Mouse (Mus musculus) lung, embryonic 14.5 days (tissue): ENCODE results near the gene Irf1. TPM values are rescaled to one million over a fixed set of nuclear protein-coding genes. Genes with fewer than 3 reads are reported as not detected.
"Not testable (repeated sequence)": the region's sequence is repeated elsewhere in the genome, so short reads cannot be mapped to it uniquely, and the experiment has no call there.

ENCODE experiments used
- ATAC-seq: fragments of 200-750 bp; cut with Nextera tagmentation; 2 replicates; pipeline ENCODE4 v1.8.0; 2017; ENCODE audit warnings: mild to moderate bottlenecking, moderate TSS enrichment, moderate library complexity; ENCODE audit not compliant: insufficient read depth
- DNase-seq: peaks from one replicate; pipeline ENCODE4 v3.0.0-alpha.2; 2015
- H3K27ac ChIP-seq: fragments of 300-500 bp; sonication (generic); 2 replicates; pipeline ENCODE4 v1.5.1; 2014; ENCODE audit warnings: low read depth, mild to moderate bottlenecking, moderate library complexity
- H3K27me3 ChIP-seq: fragments of 300-500 bp; sonication (generic); 2 replicates; pipeline ENCODE4 v1.6.1; 2014; ENCODE audit warnings: low read length, control low read depth; ENCODE audit not compliant: insufficient read depth
- H3K36me3 ChIP-seq: fragments of 300-500 bp; sonication (generic); 2 replicates; pipeline ENCODE4 v1.6.1; 2014; ENCODE audit warnings: control low read depth; ENCODE audit not compliant: insufficient read depth
- H3K4me1 ChIP-seq: fragments of 300-500 bp; sonication (generic); 2 replicates; pipeline ENCODE4 v1.6.1; 2014; ENCODE audit warnings: antibody characterized with exemption, control low read depth; ENCODE audit not compliant: insufficient read depth
- H3K4me2 ChIP-seq: fragments of 300-500 bp; sonication (generic); 2 replicates; pipeline ENCODE4 v1.6.1; 2014; ENCODE audit warnings: mild to moderate bottlenecking
- H3K4me3 ChIP-seq: fragments of 300-500 bp; sonication (generic); 2 replicates; pipeline ENCODE4 v1.5.1; 2014; ENCODE audit warnings: low read depth, low read length
- H3K9ac ChIP-seq: fragments of 300-500 bp; sonication (generic); 2 replicates; pipeline ENCODE4 v1.6.1; 2014
- H3K9me3 ChIP-seq: fragments of 300-500 bp; sonication (generic); 2 replicates; pipeline ENCODE4 v1.6.1; 2016; ENCODE audit warnings: low read depth, low read length, control low read depth
- CTCF ChIP-seq: IDR thresholded peaks from 2 replicates; pipeline ENCODE4 v1.5.1; 2016; ENCODE audit warnings: antibody characterized with exemption, low read depth
- WGBS: fragments of 180-500 bp; shearing (Covaris S2); extraction: QIAGEN DNeasy Blood & Tissue Kit; methylation state at CpG from one replicate; pipeline ENCODE4 v1.1.7; 2014; 5-methylcytosine and 5-hydroxymethylcytosine counted together
- polyA plus RNA-seq: library from polyadenylated mRNA; unstranded; fragments of >200 nt; fragmentation: Nextera tagmentation; extraction: Ambion mirVana; gene quantifications from 2 replicates; pipeline ENCODE4 v1.2.1, GENCODE M21; 2014

Irf1 gene
- polyA plus RNA-seq, 1 experiment from 2014 or later = 17.3 TPM

DNA sequence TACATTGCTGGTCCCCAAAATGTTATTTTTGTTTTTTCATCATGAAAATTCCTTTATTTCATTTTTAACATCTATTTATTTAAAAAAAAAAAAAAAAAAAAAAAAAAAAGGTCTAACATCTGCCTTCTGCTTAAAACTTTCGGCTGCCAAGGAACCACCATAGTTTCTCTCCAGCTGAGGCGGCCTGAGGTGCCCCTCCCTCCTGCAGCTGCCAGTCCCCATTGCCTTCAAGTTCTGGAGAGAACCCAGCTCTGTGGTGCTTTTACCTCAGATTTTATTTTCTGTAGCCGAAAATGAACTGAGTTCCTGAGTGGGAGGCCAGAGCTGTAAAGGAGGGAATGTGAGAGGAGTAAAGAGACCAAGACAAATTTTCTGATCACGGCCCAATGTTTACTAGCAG is 20.5 kb upstream of the Irf1 start:
- H3K27me3 ChIP-seq = no peaks in the 10 kb centered on the region
- ATAC-seq (no peak), DNase-seq (no peak)
- no peak for TF ChIP-seq CTCF
- WGBS = 53% methylated on average over 4 of the region's 4 CpGs
- no peak overlapping the region for H3K4me2 ChIP-seq
- no peaks in the 10 kb centered on the region for H3K4me1 ChIP-seq
- H3K4me3 ChIP-seq = no peak overlapping the region
- H3K36me3 ChIP-seq = no peaks in the 10 kb centered on the region
- no peak overlapping the region for H3K27ac ChIP-seq
- H3K9me3 ChIP-seq = no peaks in the 10 kb centered on the region
- no peak overlapping the region for H3K9ac ChIP-seq

DNA sequence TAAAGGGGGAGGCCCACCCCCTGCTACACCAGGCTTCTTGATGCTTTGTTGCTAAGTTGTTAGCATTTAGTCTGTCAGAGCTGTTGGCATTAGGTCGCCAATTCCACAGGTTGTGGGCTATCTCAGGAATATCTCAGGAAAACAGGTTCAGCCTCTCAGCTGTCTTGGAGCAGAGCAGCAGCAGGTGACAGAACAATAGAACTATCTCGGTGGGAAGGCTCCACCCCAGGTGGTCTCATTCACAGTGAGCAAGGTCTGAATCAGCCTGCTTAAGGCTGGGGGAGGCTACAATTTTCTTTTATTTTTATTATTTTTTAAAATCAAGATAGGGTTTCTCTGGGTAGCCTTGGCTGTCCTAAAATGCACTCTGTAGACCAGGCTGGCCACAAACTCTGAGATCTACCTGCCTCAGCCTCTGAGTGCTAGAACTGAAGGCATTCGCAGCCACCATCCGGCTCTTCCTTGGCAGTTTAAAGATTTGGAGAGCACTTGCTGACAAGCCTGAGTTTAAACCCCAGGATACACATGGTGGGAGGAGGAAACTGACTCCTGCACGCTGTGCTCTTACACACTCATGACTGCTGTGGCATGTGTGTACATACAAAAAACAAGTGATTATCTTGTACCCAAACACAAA is 20.0 kb upstream of the Irf1 start:
- Histone ChIP-seq H3K4me1 (no peaks in the 10 kb centered on the region), H3K4me3 (no peak overlapping the region), H3K9ac (no peak overlapping the region), H3K27ac (no peak overlapping the region), H3K9me3 (no peaks in the 10 kb centered on the region), H3K36me3 (no peaks in the 10 kb centered on the region), H3K27me3 (no peaks in the 10 kb centered on the region), H3K4me2 (no peak overlapping the region)
- DNase-seq = no peak
- 51% methylated on average over 5 of the region's 5 CpGs for WGBS
- no peak for TF ChIP-seq CTCF
- no peak for ATAC-seq

DNA sequence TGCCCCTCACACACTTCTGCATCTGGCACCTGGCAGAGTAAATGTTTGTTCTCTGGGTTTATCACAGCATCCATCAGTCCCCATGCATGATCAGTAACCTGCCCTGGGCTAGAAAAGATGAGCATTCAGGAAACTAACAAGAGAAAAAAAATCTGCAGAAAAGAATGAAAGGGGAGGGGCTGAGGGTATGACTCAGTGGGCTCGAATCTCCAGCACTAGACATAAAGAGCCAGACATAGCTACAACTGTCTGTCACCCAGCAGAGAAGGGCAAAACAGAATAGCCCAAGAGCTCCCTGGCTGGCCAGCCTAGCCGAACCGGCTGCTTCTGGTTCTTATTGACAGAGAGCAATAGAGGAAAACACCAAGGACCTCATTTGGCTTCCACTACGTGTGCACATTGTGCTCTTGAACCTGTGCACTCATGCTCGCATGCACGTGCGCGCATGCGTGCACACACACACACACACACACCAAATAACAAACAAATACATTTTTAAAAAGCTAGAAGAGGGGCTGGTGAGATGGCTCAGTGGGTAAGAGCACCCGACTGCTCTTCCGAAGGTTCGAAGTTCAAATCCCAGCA is 14.7 kb upstream of the Irf1 start:
- Histone ChIP-seq H3K36me3 (no peaks in the 10 kb centered on the region), H3K9me3 (no peaks in the 10 kb centered on the region), H3K9ac (no peak overlapping the region), H3K27ac (no peak overlapping the region), H3K27me3 (no peaks in the 10 kb centered on the region), H3K4me1 (peaks cover 13% of the 10 kb centered on the region; the same call in 1 of the 2 replicates), H3K4me2 (no peak overlapping the region), H3K4me3 (no peak overlapping the region)
- no peak for TF ChIP-seq CTCF
- ATAC-seq (no peak), DNase-seq (no peak)
- 77% methylated on average over 12 of the region's 12 CpGs for WGBS

DNA sequence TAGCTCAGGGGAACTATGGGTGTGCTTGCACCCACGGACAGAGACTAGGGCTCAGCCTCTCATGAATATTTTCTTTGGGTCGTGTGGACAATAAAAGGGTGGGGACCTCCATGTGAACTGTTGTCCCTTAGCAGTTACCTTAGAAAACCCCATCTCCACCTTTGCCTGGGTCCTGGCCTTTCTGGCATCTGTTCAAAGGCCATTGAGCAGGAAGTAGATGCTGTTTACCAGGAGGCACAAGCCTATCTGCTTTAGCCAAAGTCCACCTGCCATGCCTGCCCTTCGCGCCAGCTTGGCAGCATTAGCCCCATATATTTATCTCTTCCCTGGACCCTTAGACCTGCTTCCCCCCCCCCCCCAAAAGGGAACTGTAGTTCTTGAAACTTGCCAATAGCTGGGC is 12.2 kb upstream of the Irf1 start:
- Histone ChIP-seq H3K4me3 (no peak overlapping the region), H3K4me1 (peaks cover 30% of the 10 kb centered on the region), H3K4me2 (no peak overlapping the region), H3K27ac (no peak overlapping the region), H3K27me3 (no peaks in the 10 kb centered on the region), H3K36me3 (no peaks in the 10 kb centered on the region), H3K9me3 (no peaks in the 10 kb centered on the region), H3K9ac (no peak overlapping the region)
- TF ChIP-seq CTCF = no peak
- DNase-seq (no peak), ATAC-seq (no peak)
- WGBS = 88% methylated on average over 4 of the region's 4 CpGs

DNA sequence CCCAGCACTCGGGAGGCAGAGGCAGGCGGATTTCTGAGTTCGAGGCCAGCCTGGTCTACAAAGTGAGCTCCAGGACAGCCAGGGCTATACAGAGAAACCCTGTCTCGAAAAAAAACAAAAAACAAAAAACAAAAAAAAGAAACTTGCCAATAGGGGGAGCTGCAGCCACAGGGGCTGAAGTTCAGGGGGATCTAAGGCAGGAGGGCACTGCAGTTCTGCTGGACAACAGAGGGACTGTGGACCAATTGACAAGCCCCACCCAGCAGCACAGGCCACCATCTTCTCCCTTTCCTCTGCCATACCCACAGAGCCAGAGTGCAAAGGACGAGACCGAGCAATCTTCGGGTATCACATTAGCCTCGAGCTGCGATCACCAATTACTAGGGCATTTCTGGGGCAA is 11.8 kb upstream of the Irf1 start:
- H3K9me3 ChIP-seq, H3K9ac ChIP-seq, H3K27ac ChIP-seq, H3K4me2 ChIP-seq, H3K4me3 ChIP-seq, ATAC-seq, H3K36me3 ChIP-seq, H3K27me3 ChIP-seq: not testable (repeated sequence)
- 80% methylated on average over 9 of the region's 9 CpGs for WGBS
- peaks cover 33% of the 10 kb centered on the region for H3K4me1 ChIP-seq
- DNase-seq = peak; percentile 45
- TF ChIP-seq CTCF = peak; percentile 54

DNA sequence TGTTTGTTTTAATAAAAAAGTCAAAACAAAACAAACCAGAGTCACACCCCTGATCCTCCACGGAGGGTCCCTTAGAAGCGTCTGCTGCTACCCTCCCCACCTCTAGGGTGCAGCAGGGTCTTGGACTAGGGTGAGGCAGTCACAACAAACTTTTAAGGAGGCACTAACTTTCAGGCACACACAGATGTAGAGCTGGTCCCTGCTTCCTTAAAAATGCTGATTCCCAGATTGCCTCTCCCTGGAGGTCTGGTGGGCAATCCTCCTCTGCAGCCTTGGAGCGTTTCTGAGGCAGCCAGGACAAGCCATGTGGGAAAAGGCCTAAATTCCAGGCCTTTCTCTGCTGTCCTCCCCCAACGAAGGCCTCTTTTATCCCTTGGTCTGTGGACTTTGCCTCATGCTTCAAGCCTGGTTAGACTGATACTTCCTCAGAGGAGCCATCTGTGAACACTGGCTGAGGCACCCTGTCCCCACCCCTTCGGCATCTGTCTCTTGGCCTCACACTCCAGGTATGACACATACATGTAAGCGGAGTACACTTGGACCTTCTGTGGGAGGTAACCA is 10.9 kb upstream of the Irf1 start:
- no peaks in the 10 kb centered on the region for H3K9me3 ChIP-seq
- no peak overlapping the region for H3K9ac ChIP-seq
- peaks cover 40% of the 10 kb centered on the region for H3K4me1 ChIP-seq
- H3K27me3 ChIP-seq = no peaks in the 10 kb centered on the region
- peak; percentile 54 for TF ChIP-seq CTCF
- H3K4me3 ChIP-seq = no peak overlapping the region
- H3K27ac ChIP-seq = no peak overlapping the region
- DNase-seq = peak; percentile 53
- ATAC-seq = no peak
- H3K36me3 ChIP-seq = no peaks in the 10 kb centered on the region
- 45% methylated on average over 6 of the region's 6 CpGs for WGBS
- H3K4me2 ChIP-seq = no peak overlapping the region

DNA sequence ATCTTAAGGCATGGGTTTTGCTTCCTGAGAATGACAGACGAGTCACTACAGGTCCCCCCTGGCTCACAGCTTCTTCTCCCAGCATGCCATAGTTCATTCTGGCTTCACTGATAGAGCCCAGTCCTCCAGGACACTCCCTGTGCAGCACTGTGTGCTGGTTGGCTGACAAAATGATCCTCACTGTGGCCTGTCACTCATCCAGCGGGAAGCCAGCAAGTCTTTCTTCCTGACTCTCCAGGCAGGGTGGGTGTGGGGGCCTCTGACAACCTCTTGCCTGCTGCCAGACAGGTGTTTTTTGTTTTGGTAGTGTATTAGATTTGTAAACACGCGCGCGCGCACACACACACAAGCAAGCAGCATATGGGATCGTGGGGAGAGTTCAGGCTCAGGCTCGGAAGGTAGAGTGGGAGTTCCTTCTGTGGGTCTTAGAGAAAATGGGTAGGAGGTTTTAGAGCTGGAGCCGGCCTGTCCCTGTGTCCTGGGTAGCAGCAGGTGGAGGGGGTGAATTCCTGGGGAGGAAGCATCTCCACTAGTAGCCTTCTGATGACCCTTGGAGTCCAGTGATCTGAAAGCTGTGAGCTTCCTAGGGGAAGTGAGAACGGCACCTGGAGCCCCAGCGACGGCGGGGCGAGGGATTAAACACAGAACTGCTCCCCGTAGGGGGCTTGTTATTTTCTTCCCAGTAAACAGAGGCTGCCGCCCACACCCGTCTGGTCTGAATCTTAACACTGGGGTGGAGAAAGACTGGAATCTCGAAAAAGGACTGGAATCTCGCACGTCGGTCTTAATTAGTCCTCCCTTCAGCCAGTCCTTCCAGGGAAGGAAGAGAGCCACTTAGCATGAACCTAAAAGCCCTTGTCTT is 10.0 kb upstream of the Irf1 start:
- no peak for TF ChIP-seq CTCF
- no peak for ATAC-seq
- H3K27me3 ChIP-seq = no peaks in the 10 kb centered on the region
- DNase-seq = peak; percentile 24
- no peak overlapping the region for H3K4me3 ChIP-seq
- no peaks in the 10 kb centered on the region for H3K9me3 ChIP-seq
- WGBS = 18% methylated on average over 22 of the region's 22 CpGs
- H3K27ac ChIP-seq = no peak overlapping the region
- peaks cover 45% of the 10 kb centered on the region for H3K4me1 ChIP-seq
- H3K4me2 ChIP-seq = 0 out of 2 replicates have a peak overlapping the region, but pooled peaks have one; percentile 1
- H3K9ac ChIP-seq = no peak overlapping the region
- no peaks in the 10 kb centered on the region for H3K36me3 ChIP-seq
